Mouse (Mus musculus): ENCODE results near the gene Duoxa2.

- TF ChIP-seq EP300 (IDR thresholded peaks at IDR 0.05; ENCODE audit: low read depth) (no peak), CTCF (IDR thresholded peaks at IDR 0.05; ENCODE audit: low read depth) (no peak)
These were observed 53.2 kb downstream of the Duoxa2 start for GRCm38 (mm10) chr2:122351931-122352329.

Measured in heart, postnatal 0 days (tissue).